Mouse (Mus musculus): ENCODE data around the gene Scml4.

DNA sequence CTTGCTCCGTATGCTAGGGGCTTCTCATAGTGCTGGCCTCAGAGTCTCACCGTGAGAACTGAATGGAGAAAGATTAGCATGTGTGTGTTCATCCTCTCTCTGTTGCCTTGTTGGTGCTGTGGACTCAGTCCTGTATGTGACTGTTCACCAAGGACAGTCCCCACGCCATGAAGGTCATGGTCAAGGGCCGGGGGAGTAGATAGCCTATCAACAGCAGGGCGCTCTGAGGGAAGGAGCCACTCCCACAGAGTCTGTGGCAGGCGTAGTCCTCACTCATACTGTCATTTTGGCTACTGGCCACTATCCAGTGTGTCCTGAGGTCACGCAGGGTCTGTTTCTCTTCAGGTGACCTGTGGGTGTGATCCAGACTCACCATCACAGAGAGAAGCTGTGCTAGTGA, 34.5 kb downstream of the Scml4 start:
- TF ChIP-seq GATA1 (IDR thresholded peaks at IDR 0.05; ENCODE audit: low read length) (no peak), TAL1 (IDR thresholded peaks at IDR 0.05; ENCODE audit: low read length) (no peak)

Measured in erythroblast, embryonic 14.5 days (primary cell).